Mouse (Mus musculus): ENCODE data around the gene Lmntd2. TPM values are rescaled to one million over a fixed set of nuclear protein-coding genes. Genes with fewer than 3 reads are reported as not detected.

The Lmntd2 gene
- total and polyA plus RNA-seq, 2 experiments from 2014 or later, result 0.33 to 0.62 TPM

DNA sequence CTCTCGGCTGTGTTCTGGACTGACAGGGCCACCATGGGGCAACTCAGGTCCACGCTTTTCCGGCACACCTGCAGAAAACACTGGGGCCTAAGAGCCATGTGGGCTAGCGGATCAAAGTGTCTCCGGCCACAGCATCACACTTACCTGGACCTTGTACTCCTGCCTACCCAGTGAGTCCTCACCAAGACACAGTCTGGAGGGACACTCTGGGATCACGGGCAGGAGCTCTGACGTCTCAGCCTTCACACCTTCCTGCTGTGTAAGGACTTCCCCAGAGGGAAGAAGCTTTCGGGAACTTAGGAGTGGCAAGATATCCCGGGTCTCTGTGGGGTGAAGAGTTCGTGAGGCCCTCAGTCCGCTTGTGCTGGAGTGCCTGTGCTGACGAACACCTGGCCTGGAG, 3.7 kb downstream of the Lmntd2 start:
- WGBS, result 88% methylated on average over 12 of the region's 12 CpGs
- ATAC-seq, result no peak
- no peak overlapping the region for H3K27ac ChIP-seq (ENCODE audit: low read depth, low read length)

DNA sequence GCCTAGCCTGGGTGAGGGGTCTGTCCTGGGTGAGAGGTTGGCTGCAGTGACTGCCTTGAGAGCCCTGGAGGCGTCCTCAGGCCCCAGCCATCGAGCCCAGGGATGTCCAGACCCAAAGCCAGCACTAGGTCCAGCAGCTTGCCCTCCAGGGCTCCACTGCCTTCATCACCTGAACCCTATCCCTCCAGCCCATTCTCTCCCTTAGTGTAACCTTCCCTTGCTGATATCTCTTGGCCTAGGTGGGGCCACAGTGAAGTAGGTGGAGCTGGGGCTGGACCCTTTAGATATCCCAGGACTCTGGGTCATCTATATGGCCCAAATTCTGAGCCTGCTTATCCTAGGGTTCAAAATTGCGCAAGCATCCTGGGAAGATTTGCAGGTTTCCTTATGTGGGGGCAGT, 4.4 kb downstream of the Lmntd2 start:
- TF ChIP-seq CTCF (IDR thresholded peaks at IDR 0.05; ENCODE audit: low read depth), result no peak
- Histone ChIP-seq H3K36me3 (ENCODE audit: insufficient read depth) (no peaks in the 10 kb centered on the region), H3K9me3 (ENCODE audit: low read length) (no peaks in the 10 kb centered on the region), H3K4me2 (ENCODE audit: low read depth) (no peak overlapping the region), H3K9ac (no peak overlapping the region), H3K4me1 (ENCODE audit: insufficient read depth) (no peaks in the 10 kb centered on the region), H3K27me3 (ENCODE audit: insufficient read depth, low read length) (no peaks in the 10 kb centered on the region), H3K27ac (ENCODE audit: low read depth, low read length) (no peak overlapping the region), H3K4me3 (ENCODE audit: low read depth, low read length) (no peak overlapping the region)
- DNase-seq (no peak), ATAC-seq (no peak)
- 68% methylated on average over 3 of the region's 3 CpGs for WGBS

More for the DNA sequence above, 3.7 kb downstream of the Lmntd2 start:
- Histone ChIP-seq H3K4me2 (ENCODE audit: low read depth) (no peak overlapping the region), H3K9me3 (ENCODE audit: low read length) (no peaks in the 10 kb centered on the region), H3K4me1 (ENCODE audit: insufficient read depth) (no peaks in the 10 kb centered on the region), H3K9ac (no peak overlapping the region), H3K27me3 (ENCODE audit: insufficient read depth, low read length) (no peaks in the 10 kb centered on the region), H3K4me3 (ENCODE audit: low read depth, low read length) (no peak overlapping the region), H3K36me3 (ENCODE audit: insufficient read depth) (no peaks in the 10 kb centered on the region)
- TF ChIP-seq CTCF (IDR thresholded peaks at IDR 0.05; ENCODE audit: low read depth), result no peak
- DNase-seq, result no peak

DNA sequence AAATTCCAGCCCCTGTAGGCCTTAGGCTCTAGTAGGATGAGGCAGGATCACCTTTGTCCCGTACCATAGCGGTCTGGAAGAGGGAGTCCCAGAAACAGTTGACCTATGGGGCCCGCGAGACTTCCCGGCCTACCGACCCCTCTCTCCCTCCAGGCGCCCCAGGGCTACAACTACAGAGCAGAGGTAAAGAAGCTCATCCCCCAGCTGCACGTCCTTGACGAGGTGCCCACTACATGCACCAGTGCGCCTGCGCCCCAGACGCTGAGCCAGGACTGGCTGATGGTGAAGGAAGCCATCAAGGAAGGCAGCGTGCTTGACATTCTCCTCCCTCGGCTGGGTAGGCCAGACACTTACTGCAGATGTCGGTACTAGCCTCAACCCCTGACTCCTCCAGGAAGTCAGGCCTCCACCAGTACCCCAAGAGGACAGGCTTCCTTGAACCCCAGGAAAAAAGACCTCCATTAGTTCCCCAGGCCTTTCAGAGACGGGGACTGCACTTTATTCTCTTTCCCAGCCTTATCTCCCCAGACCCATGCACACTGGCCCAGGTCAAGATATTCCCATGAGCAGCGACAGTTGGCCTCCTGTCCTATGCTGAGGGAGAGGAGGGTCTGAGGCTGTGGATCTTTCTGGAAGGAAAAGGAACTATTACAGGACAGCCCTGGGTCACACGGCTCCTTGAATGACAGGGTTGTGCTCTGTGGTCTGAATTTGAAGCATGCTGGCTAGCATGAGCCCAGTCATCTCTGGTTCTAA, 7.5 kb downstream of the Lmntd2 start:
- no peak for DNase-seq
- no peak overlapping the region for H3K9ac ChIP-seq
- ATAC-seq, result no peak
- no peak overlapping the region for H3K4me3 ChIP-seq (ENCODE audit: low read depth, low read length)
- no peaks in the 10 kb centered on the region for H3K36me3 ChIP-seq (ENCODE audit: insufficient read depth)
- no peak for TF ChIP-seq CTCF (IDR thresholded peaks at IDR 0.05; ENCODE audit: low read depth)
- no peak overlapping the region for H3K4me2 ChIP-seq (ENCODE audit: low read depth)
- no peaks in the 10 kb centered on the region for H3K9me3 ChIP-seq (ENCODE audit: low read length)
- H3K27ac ChIP-seq (ENCODE audit: low read depth, low read length), result no peak overlapping the region
- WGBS, result 94% methylated on average over 18 of the region's 18 CpGs
- no peaks in the 10 kb centered on the region for H3K4me1 ChIP-seq (ENCODE audit: insufficient read depth)
- no peaks in the 10 kb centered on the region for H3K27me3 ChIP-seq (ENCODE audit: insufficient read depth, low read length)

DNA sequence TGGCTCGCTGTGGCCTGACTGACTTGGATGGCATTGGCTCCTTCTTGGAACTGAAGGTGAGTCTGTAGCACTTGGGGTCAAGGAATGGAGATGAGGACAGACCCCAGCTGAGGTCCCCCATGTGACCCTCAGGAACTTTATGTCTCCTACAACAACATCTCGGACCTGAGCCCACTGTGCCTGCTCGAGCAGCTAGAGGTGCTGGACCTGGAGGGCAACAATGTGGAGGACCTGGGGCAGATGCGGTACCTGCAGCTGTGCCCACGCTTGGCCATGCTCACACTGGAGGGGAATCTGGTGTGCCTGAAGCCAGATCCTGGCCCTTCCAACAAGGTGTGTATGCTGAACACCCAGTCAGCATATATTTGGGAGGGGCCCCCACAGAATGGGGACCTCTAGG, 8.4 kb downstream of the Lmntd2 start:
- DNase-seq (no peak), ATAC-seq (no peak)
- Histone ChIP-seq H3K36me3 (ENCODE audit: insufficient read depth) (no peaks in the 10 kb centered on the region), H3K9me3 (ENCODE audit: low read length) (no peaks in the 10 kb centered on the region), H3K27me3 (ENCODE audit: insufficient read depth, low read length) (no peaks in the 10 kb centered on the region), H3K27ac (ENCODE audit: low read depth, low read length) (no peak overlapping the region), H3K4me3 (ENCODE audit: low read depth, low read length) (no peak overlapping the region), H3K4me1 (ENCODE audit: insufficient read depth) (no peaks in the 10 kb centered on the region), H3K4me2 (ENCODE audit: low read depth) (no peak overlapping the region), H3K9ac (no peak overlapping the region)
- no peak for TF ChIP-seq CTCF (IDR thresholded peaks at IDR 0.05; ENCODE audit: low read depth)
- 95% methylated on average over 5 of the region's 5 CpGs for WGBS

DNA sequence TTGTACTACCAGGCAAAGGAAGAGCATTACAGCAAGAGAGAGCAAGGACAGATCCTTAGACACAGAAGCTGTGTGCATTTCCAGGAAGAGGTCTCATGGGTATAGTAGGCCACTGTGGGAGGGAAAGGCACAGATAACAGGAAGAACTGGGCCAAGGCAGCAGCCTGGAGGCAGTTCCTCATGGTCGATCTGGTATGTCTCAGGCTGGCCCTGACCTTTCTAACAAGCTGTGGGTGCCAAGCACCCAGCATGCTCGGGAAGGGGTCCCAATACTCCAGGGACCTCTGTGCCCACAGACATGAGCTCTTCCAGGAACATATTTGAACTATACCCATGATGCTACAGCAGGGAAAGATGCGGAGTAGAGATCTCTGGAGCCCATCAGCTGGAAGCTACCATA, 9.3 kb downstream of the Lmntd2 start:
- H3K9me3 ChIP-seq (ENCODE audit: low read length), result no peaks in the 10 kb centered on the region
- TF ChIP-seq CTCF (IDR thresholded peaks at IDR 0.05; ENCODE audit: low read depth), result no peak
- no peaks in the 10 kb centered on the region for H3K36me3 ChIP-seq (ENCODE audit: insufficient read depth)
- no peaks in the 10 kb centered on the region for H3K4me1 ChIP-seq (ENCODE audit: insufficient read depth)
- no peaks in the 10 kb centered on the region for H3K27me3 ChIP-seq (ENCODE audit: insufficient read depth, low read length)
- DNase-seq, result no peak
- WGBS, result 81% methylated on average over 3 of the region's 3 CpGs
- H3K4me3 ChIP-seq (ENCODE audit: low read depth, low read length), result no peak overlapping the region
- no peak overlapping the region for H3K4me2 ChIP-seq (ENCODE audit: low read depth)
- H3K9ac ChIP-seq, result no peak overlapping the region
- H3K27ac ChIP-seq (ENCODE audit: low read depth, low read length), result no peak overlapping the region
- ATAC-seq, result no peak

DNA sequence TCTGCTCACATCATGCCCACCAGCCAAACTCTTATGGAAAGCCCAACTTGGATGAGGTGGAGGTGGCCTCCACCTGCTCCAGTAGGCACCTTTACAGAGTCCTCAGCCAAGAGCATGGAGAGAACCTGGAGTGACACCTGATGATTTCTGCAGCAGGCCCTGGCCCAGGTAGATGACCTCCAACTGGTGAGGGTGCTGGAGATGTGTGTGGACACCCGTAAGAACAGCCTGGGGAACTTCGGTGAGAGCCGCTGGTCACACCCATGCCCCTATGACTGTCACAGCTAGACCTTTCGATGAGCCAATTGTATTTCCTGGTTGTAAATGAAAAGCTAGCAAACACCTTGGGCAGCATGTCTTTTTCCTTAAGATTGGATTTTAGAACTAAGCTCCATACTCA, 15.8 kb downstream of the Lmntd2 start:
- ATAC-seq, result no peak
- TF ChIP-seq CTCF (IDR thresholded peaks at IDR 0.05; ENCODE audit: low read depth), result no peak
- no peak overlapping the region for H3K4me3 ChIP-seq (ENCODE audit: low read depth, low read length)
- H3K36me3 ChIP-seq (ENCODE audit: insufficient read depth), result no peaks in the 10 kb centered on the region
- no peaks in the 10 kb centered on the region for H3K9me3 ChIP-seq (ENCODE audit: low read length)
- H3K27me3 ChIP-seq (ENCODE audit: insufficient read depth, low read length), result no peaks in the 10 kb centered on the region
- no peak overlapping the region for H3K4me2 ChIP-seq (ENCODE audit: low read depth)
- H3K4me1 ChIP-seq (ENCODE audit: insufficient read depth), result peaks cover 4% of the 10 kb centered on the region; the same call in 1 of the 2 replicates
- WGBS, result 95% methylated on average over 4 of the region's 4 CpGs
- H3K9ac ChIP-seq, result no peak overlapping the region
- no peak overlapping the region for H3K27ac ChIP-seq (ENCODE audit: low read depth, low read length)
- no peak for DNase-seq

DNA sequence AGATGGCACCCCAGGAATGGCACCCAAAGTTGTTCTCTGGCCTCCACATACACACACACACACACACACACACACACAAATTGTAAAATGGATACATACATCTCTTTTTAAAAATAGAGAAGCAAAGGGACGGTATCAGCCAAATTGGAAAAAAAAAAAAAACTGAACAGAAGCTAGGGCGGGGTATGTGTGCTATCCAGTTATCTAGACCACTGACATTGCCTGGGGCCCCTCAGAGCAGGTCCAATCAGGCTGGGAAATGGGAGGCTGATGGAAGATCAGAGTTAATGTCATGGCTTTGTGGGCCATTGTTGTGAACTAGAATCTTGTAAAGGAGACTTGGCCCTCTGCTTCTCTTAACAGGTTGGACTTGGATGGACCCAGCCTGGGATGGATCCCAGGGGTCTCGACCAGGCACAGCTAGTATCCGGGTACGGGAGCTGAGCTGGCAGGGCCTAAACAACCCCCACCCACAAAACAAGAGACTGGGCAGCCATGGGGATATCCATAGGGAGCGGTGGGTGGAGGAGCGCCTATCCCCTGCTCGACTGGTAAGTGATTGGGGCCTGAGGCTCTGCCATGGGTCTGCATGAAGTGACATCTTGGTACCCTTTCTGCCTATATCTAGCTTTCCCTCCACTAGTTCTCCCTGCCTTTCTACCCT, 17.1 kb downstream of the Lmntd2 start:
- H3K9ac ChIP-seq, result no peak overlapping the region
- no peaks in the 10 kb centered on the region for H3K9me3 ChIP-seq (ENCODE audit: low read length)
- H3K4me1 ChIP-seq (ENCODE audit: insufficient read depth), result peaks cover 12% of the 10 kb centered on the region
- no peaks in the 10 kb centered on the region for H3K27me3 ChIP-seq (ENCODE audit: insufficient read depth, low read length)
- no peak for ATAC-seq
- H3K27ac ChIP-seq (ENCODE audit: low read depth, low read length), result no peak overlapping the region
- H3K36me3 ChIP-seq (ENCODE audit: insufficient read depth), result peaks cover 7% of the 10 kb centered on the region; the same call in 1 of the 2 replicates
- DNase-seq, result no peak
- 94% methylated on average over 8 of the region's 8 CpGs for WGBS
- TF ChIP-seq CTCF (IDR thresholded peaks at IDR 0.05; ENCODE audit: low read depth), result no peak
- H3K4me2 ChIP-seq (ENCODE audit: low read depth), result no peak overlapping the region
- H3K4me3 ChIP-seq (ENCODE audit: low read depth, low read length), result no peak overlapping the region
